Mouse (Mus musculus) E14TG2a.4 (cell line): ENCODE results near the gene Klhl12.
"Not testable (repeated sequence)": the region's sequence is repeated elsewhere in the genome, so short reads cannot be mapped to it uniquely, and the experiment has no call there.

ENCODE experiments used
- H3K27me3 ChIP-seq: 2 replicates; pipeline ENCODE4 v1.6.1; 2014; ENCODE audit warnings: low read length, control low read depth; ENCODE audit not compliant: insufficient read depth
- H3K36me3 ChIP-seq: 2 replicates; pipeline ENCODE4 v1.6.1; 2014; ENCODE audit warnings: low read length, control low read depth; ENCODE audit not compliant: insufficient read depth
- H3K4me1 ChIP-seq: replicated peaks from 2 replicates; pipeline ENCODE4 v1.6.1; 2014; ENCODE audit warnings: low read depth, low read length, control low read depth
- H3K4me3 ChIP-seq: replicated peaks from 2 replicates; pipeline ENCODE4 v1.5.1; 2014; ENCODE audit warnings: mild to moderate bottlenecking, low read length
- H3K9me3 ChIP-seq: 2 replicates; pipeline ENCODE4 v1.6.1; 2014; ENCODE audit warnings: low read length, control low read depth
- CTCF ChIP-seq: conservative IDR thresholded peaks from 2 replicates; pipeline ENCODE4 v1.5.1; 2014; ENCODE audit warnings: low read length
- NANOG ChIP-seq: IDR thresholded peaks from 2 replicates; pipeline ENCODE4 v1.6.1; 2014; ENCODE audit warnings: borderline replicate concordance, low read length, mixed read lengths
- POU5F1 ChIP-seq: IDR thresholded peaks from 2 replicates; pipeline ENCODE4 v1.6.1; 2014; ENCODE audit warnings: low read length, borderline replicate concordance

Klhl12 gene

GRCm38 (mm10) chr1:134518677-134519076, 63.3 kb downstream of the Klhl12 start:
- Histone ChIP-seq H3K4me1 (peaks cover 40% of the 10 kb centered on the region), H3K4me3 (no peak overlapping the region), H3K36me3 (no peaks in the 10 kb centered on the region), H3K27me3 (peaks cover 14% of the 10 kb centered on the region), H3K9me3 (no peaks in the 10 kb centered on the region)
- TF ChIP-seq CTCF (peak; percentile 63), NANOG (no peak)

GRCm38 (mm10) chr1:134519201-134519600, 63.9 kb downstream of the Klhl12 start:
- not testable (repeated sequence) for H3K4me3 ChIP-seq, H3K36me3 ChIP-seq, H3K9me3 ChIP-seq
- Histone ChIP-seq H3K4me1 (peaks cover 40% of the 10 kb centered on the region), H3K27me3 (peaks cover 11% of the 10 kb centered on the region)

- no peak for TF ChIP-seq CTCF
- no peak for TF ChIP-seq NANOG
- TF ChIP-seq POU5F1: no peak
- Histone ChIP-seq H3K9me3 (no peaks in the 10 kb centered on the region), H3K27me3 (0 out of 2 replicates have a peak, but pooled peaks cover 4% of the 10 kb centered on the region), H3K4me3 (no peak overlapping the region), H3K36me3 (no peaks in the 10 kb centered on the region), H3K4me1 (peaks cover 45% of the 10 kb centered on the region)
Observed at GRCm38 (mm10) chr1:134520001-134520721, 64.8 kb downstream of the Klhl12 start.

- TF ChIP-seq NANOG (no peak), POU5F1 (no peak), CTCF (no peak)
- Histone ChIP-seq H3K9me3 (no peaks in the 10 kb centered on the region), H3K4me3 (no peak overlapping the region), H3K4me1 (peaks cover 49% of the 10 kb centered on the region), H3K36me3 (no peaks in the 10 kb centered on the region), H3K27me3 (no peaks in the 10 kb centered on the region)
Observed at GRCm38 (mm10) chr1:134521163-134521562, 65.8 kb downstream of the Klhl12 start.

GRCm38 (mm10) chr1:134522325-134522724, 67.0 kb downstream of the Klhl12 start:
- H3K4me3 ChIP-seq: no peak overlapping the region
- peaks cover 47% of the 10 kb centered on the region for H3K4me1 ChIP-seq
- no peaks in the 10 kb centered on the region for H3K27me3 ChIP-seq
- TF ChIP-seq CTCF: no peak
- no peak for TF ChIP-seq POU5F1
- H3K9me3 ChIP-seq: no peaks in the 10 kb centered on the region
- H3K36me3 ChIP-seq: no peaks in the 10 kb centered on the region

- no peak overlapping the region for H3K4me3 ChIP-seq
- peaks cover 51% of the 10 kb centered on the region for H3K4me1 ChIP-seq
- no peaks in the 10 kb centered on the region for H3K27me3 ChIP-seq
- H3K36me3 ChIP-seq: no peaks in the 10 kb centered on the region
- H3K9me3 ChIP-seq: no peaks in the 10 kb centered on the region
- TF ChIP-seq CTCF (peak; percentile 70), NANOG (no peak), POU5F1 (no peak)
Observed at GRCm38 (mm10) chr1:134524424-134524823, 69.1 kb downstream of the Klhl12 start.

- no peak overlapping the region for H3K4me3 ChIP-seq
- TF ChIP-seq NANOG (no peak), POU5F1 (no peak), CTCF (no peak)
- H3K4me1 ChIP-seq: peaks cover 57% of the 10 kb centered on the region
- no peaks in the 10 kb centered on the region for H3K27me3 ChIP-seq
- H3K9me3 ChIP-seq: no peaks in the 10 kb centered on the region
- no peaks in the 10 kb centered on the region for H3K36me3 ChIP-seq
Observed at GRCm38 (mm10) chr1:134525015-134525414, 69.7 kb downstream of the Klhl12 start.

- H3K9me3 ChIP-seq: no peaks in the 10 kb centered on the region
- H3K4me3 ChIP-seq: no peak overlapping the region
- H3K4me1 ChIP-seq: peaks cover 65% of the 10 kb centered on the region
- no peaks in the 10 kb centered on the region for H3K27me3 ChIP-seq
- no peak for TF ChIP-seq NANOG
- TF ChIP-seq CTCF: no peak
- H3K36me3 ChIP-seq: no peaks in the 10 kb centered on the region
Observed at GRCm38 (mm10) chr1:134526752-134527151, 71.4 kb downstream of the Klhl12 start.

GRCm38 (mm10) chr1:134530618-134531017, 75.3 kb downstream of the Klhl12 start:
- no peak for TF ChIP-seq NANOG
- no peak for TF ChIP-seq POU5F1
- no peak for TF ChIP-seq CTCF

GRCm38 (mm10) chr1:134533710-134534109, 78.4 kb downstream of the Klhl12 start:
- peak overlapping the region; percentile 55 for H3K4me3 ChIP-seq
- not testable (repeated sequence) for H3K9me3 ChIP-seq, H3K27me3 ChIP-seq, H3K36me3 ChIP-seq
- peaks cover 69% of the 10 kb centered on the region for H3K4me1 ChIP-seq

More at GRCm38 (mm10) chr1:134530618-134531017, 75.3 kb downstream of the Klhl12 start:
- peak overlapping the region; percentile 44 for H3K4me3 ChIP-seq
- H3K36me3 ChIP-seq: no peaks in the 10 kb centered on the region
- no peaks in the 10 kb centered on the region for H3K9me3 ChIP-seq
- H3K4me1 ChIP-seq: peaks cover 66% of the 10 kb centered on the region
- H3K27me3 ChIP-seq: no peaks in the 10 kb centered on the region
